Mouse (Mus musculus) liver, embryonic 11.5 days (tissue): ENCODE measurements at regions not wholly inside any gene's neighbourhood (a gene's known extent, or its start where the extent isn't known, plus 50 kb on each side); places are given as distances from the start of the nearest gene placed in this dataset.

Experiments
- ATAC-seq: fragments of 200-750 bp; cut with Nextera tagmentation; replicated peaks from 2 replicates; pipeline ENCODE4 v1.8.0; 2017; ENCODE audit warnings: moderate number of reproducible peaks, mild to moderate bottlenecking, moderate TSS enrichment, moderate library complexity; ENCODE audit not compliant: low FRiP score
- DNase-seq: peaks from one replicate; pipeline ENCODE4 v3.0.0-alpha.2; 2017; ENCODE audit warnings: low spot score
- H3K27ac ChIP-seq: fragments of 300-500 bp; sonication (generic); 2 replicates; pipeline ENCODE4 v1.5.1; 2014; ENCODE audit warnings: mild to moderate bottlenecking, low read depth, low read length, control low read depth
- H3K27me3 ChIP-seq: fragments of 300-500 bp; sonication (generic); replicated peaks from 2 replicates; pipeline ENCODE4 v1.6.1; 2014; ENCODE audit warnings: low read length, mixed read lengths; ENCODE audit not compliant: control insufficient read depth, insufficient read depth
- H3K36me3 ChIP-seq: fragments of 300-500 bp; sonication (generic); 2 replicates; pipeline ENCODE4 v1.6.1; 2014; ENCODE audit warnings: mild to moderate bottlenecking, low read length, moderate library complexity, mixed read lengths; ENCODE audit not compliant: control insufficient read depth, insufficient read depth
- H3K4me1 ChIP-seq: fragments of 300-500 bp; sonication (generic); replicated peaks from 2 replicates; pipeline ENCODE4 v1.6.1; 2014; ENCODE audit warnings: low read length, mixed read lengths; ENCODE audit not compliant: control insufficient read depth, insufficient read depth
- H3K4me2 ChIP-seq: fragments of 300-500 bp; sonication (generic); 2 replicates; pipeline ENCODE4 v1.6.1; 2014; ENCODE audit warnings: mild to moderate bottlenecking, control low read depth, moderate library complexity
- H3K4me3 ChIP-seq: fragments of 300-500 bp; sonication (generic); 2 replicates; pipeline ENCODE4 v1.5.1; 2014; ENCODE audit warnings: low read depth, low read length, control low read depth
- H3K9ac ChIP-seq: fragments of 300-500 bp; sonication (generic); 2 replicates; pipeline ENCODE4 v1.6.1; 2014; ENCODE audit warnings: low read depth, low read length, control low read depth
- H3K9me3 ChIP-seq: fragments of 300-500 bp; sonication (generic); 2 replicates; pipeline ENCODE4 v1.6.1; 2016; ENCODE audit warnings: low read length, inconsistent platforms, mixed read lengths; ENCODE audit not compliant: control insufficient read depth
- WGBS: fragments of 180-500 bp; shearing (Covaris S2); extraction: QIAGEN DNeasy Blood & Tissue Kit; methylation state at CpG from one replicate; pipeline ENCODE4 v1.1.7; 2014; 5-methylcytosine and 5-hydroxymethylcytosine counted together

DNA sequence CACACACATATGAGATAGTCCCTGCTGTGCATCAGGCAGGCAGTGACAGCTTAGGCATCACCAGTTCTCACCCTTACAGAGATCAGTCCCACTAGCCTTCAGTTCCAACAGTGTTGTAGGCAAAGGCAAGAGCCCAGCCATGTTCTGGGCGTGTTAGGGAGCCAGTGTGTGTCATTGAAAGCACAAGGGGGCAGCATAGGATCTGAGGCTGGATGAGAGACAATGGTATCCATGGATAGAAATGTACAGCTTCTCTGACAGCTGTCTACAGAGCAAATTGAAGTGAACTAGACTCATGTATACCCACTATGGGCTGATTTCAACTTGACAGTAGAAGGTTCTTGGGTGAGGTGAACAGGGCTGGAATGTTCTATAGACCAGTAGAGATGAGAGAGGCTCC, 259.9 kb downstream of the Prdm2 start:
- Histone ChIP-seq H3K9me3 (no peaks in the 10 kb centered on the region), H3K4me3 (no peak overlapping the region), H3K27me3 (no peaks in the 10 kb centered on the region), H3K9ac (no peak overlapping the region), H3K27ac (no peak overlapping the region), H3K4me1 (no peaks in the 10 kb centered on the region), H3K4me2 (no peak overlapping the region), H3K36me3 (no peaks in the 10 kb centered on the region)
- ATAC-seq (no peak), DNase-seq (no peak)
- 62% methylated on average over 1 of the region's 1 CpGs for WGBS

DNA sequence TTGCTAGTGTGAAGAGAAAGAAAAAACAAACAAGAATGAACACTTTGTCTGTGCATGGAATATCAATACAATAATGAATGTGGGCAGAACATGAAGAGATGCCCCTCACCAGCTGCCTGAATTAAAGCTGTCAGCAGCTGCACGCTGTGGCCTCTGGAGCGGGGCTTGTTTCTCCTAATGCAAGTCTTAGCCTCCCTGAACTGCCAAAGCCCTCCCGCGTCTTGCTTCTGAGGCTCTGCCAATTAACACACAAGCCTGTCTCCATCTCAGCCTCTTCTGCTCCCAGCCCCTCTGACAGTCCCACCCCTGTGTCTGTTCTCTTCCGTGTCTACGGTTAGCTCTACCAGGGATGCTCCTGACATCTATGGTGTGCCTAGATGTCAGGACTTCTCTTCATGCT, 265.1 kb downstream of the Prdm2 start:
- 79% methylated on average over 6 of the region's 6 CpGs for WGBS
- DNase-seq, result no peak
- no peaks in the 10 kb centered on the region for H3K36me3 ChIP-seq
- H3K9ac ChIP-seq, result no peak overlapping the region
- no peak for ATAC-seq
- H3K4me2 ChIP-seq, result no peak overlapping the region
- H3K27me3 ChIP-seq, result no peaks in the 10 kb centered on the region
- no peak overlapping the region for H3K27ac ChIP-seq
- H3K9me3 ChIP-seq, result no peaks in the 10 kb centered on the region
- H3K4me1 ChIP-seq, result no peaks in the 10 kb centered on the region
- H3K4me3 ChIP-seq, result no peak overlapping the region

DNA sequence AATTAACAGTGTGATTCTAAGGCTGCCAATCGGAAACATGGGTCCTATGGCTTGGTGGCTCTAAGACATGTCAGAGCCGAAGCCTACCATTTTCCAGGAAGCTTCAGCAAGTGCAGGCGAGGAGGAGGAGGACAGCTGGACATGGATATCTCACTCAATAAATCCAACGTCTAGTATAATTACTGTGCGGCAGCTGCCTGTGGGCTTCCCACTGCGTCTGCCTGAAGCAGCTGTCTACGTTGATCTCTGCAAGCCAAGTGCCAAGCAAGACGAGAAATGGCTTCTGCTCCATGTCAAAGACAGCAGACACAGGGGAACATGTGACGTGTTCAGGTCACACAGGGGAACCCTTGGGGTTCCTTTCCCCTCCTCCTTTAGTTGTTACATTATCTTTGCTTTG, 279.2 kb downstream of the Prdm2 start:
- no peak for DNase-seq
- Histone ChIP-seq H3K9me3 (no peaks in the 10 kb centered on the region), H3K4me3 (no peak overlapping the region), H3K27me3 (no peaks in the 10 kb centered on the region), H3K27ac (no peak overlapping the region), H3K4me2 (no peak overlapping the region), H3K4me1 (no peaks in the 10 kb centered on the region), H3K9ac (no peak overlapping the region), H3K36me3 (no peaks in the 10 kb centered on the region)
- 74% methylated on average over 9 of the region's 9 CpGs for WGBS
- no peak for ATAC-seq

DNA sequence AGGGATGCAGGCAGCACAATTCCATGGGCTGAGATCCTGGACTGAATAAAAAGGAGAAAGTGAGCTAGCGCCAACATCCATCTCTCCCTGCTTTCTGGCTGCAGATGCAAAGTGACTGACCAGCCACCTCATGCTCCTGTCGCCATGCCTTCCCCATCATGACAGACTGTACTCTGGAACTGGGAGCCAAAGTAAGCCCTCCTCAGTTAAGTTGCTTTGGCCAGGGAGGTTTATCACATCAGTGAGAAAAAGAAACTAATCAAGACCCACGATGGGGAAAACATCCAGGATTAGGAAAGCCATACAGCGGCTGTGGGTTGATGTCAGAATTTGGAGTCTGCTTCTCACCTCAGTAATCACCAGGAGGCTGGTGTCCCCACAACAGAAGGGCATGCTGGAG, 283.6 kb downstream of the Prdm2 start:
- no peak overlapping the region for H3K9ac ChIP-seq
- no peaks in the 10 kb centered on the region for H3K36me3 ChIP-seq
- H3K27ac ChIP-seq, result no peak overlapping the region
- WGBS, result 82% methylated on average over 4 of the region's 4 CpGs
- no peak for ATAC-seq
- H3K9me3 ChIP-seq, result no peaks in the 10 kb centered on the region
- H3K4me1 ChIP-seq, result no peaks in the 10 kb centered on the region
- no peak for DNase-seq
- no peak overlapping the region for H3K4me2 ChIP-seq
- no peak overlapping the region for H3K4me3 ChIP-seq
- no peaks in the 10 kb centered on the region for H3K27me3 ChIP-seq

DNA sequence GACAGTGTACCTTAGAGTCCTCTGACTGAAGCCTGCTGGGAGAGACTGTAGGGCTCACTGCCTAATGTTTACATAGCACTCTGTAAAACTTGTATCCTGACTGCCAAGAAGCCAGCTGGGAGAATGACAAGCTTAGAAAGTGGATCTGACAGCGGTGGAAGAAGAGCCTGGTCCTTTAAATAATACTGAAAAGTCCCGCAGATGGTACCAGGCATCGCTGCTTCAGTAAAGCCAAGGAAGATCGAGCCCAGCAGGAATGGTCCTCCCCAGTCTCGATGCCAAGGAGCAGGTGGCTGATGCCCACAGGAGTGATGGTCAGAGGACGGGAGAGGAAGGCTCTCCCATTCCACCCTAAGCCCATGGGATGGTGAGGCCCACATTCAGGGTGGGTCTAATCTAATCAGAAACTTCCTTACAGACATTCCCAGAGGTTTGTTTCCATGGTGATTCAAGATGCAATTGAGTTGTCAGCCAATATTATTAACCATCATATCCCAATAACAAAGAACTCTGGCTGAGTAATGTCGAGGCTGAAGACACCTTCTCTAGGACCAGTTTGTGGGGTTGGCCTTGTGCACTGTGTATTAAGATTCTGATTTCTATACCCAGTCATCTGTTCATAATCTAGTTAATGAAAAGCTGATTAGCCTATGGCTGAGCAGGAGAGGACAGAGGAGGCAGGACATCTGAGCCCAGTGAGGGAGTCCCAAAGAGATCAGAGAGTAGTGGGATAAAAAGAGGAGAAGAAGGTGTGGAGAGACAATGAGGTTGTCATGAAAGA, 285.3 kb downstream of the Prdm2 start:
- no peak for DNase-seq

DNA sequence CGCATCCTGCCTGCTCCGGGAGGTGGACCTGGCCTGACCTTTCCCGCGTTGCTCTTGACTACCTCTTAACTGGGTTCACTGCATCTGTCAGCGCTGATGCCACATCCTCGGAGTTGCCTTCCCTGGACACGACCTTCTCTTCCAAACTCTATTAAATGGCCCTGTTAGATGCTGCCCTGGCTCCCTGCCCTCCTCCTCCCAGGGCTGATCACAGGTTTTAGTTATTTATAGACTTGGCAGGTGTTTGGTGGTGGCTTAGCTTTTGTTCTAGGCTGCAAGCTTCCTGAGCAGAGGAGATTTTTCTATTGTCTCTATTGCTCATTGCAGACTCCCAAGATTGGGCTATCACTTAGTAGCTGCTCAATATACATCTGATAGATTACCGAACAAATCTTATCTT, 287.7 kb downstream of the Prdm2 start:
- Histone ChIP-seq H3K4me2 (no peak overlapping the region), H3K4me3 (no peak overlapping the region), H3K27me3 (no peaks in the 10 kb centered on the region), H3K4me1 (no peaks in the 10 kb centered on the region), H3K36me3 (no peaks in the 10 kb centered on the region), H3K9me3 (no peaks in the 10 kb centered on the region), H3K9ac (no peak overlapping the region), H3K27ac (no peak overlapping the region)
- ATAC-seq, result no peak
- no peak for DNase-seq
- 79% methylated on average over 8 of the region's 8 CpGs for WGBS

More for the DNA sequence above, 285.3 kb downstream of the Prdm2 start:
- no peak for ATAC-seq
- Histone ChIP-seq H3K4me2 (no peak overlapping the region), H3K4me3 (no peak overlapping the region), H3K27ac (no peak overlapping the region), H3K4me1 (no peaks in the 10 kb centered on the region), H3K9me3 (no peaks in the 10 kb centered on the region), H3K36me3 (no peaks in the 10 kb centered on the region), H3K9ac (no peak overlapping the region), H3K27me3 (no peaks in the 10 kb centered on the region)
- WGBS, result 82% methylated on average over 7 of the region's 7 CpGs

DNA sequence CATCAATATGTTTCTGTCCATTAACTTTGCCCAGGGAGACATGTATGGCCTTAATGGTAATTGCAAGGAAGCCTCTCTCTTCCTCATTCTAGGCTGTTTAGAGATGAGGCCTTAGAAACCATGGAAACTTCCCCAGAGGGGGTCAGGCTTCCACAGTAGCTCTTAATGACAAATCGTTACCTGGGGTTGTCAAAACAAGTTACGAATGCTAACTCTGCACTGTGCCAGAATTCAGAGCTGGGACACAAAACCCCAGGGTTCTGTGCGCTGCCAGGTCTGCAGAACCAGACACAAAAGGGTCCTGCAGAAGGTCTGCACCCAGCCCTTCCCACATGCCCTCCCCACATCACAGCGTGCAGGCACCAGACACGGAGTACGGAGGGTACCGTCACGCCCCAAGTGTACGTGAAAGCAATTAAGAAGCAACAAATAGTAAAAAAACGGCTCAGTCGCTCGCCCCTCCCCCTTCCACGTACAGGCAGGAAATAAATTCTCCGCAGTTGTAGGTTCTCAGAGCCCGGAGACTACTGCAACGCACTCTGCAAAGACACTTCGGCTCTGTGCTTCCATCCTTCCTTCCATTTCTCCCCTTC, 303.3 kb downstream of the Prdm2 start:
- Histone ChIP-seq H3K27me3 (no peaks in the 10 kb centered on the region), H3K36me3 (no peaks in the 10 kb centered on the region), H3K4me3 (no peak overlapping the region), H3K27ac (no peak overlapping the region), H3K9ac (no peak overlapping the region), H3K9me3 (no peaks in the 10 kb centered on the region), H3K4me1 (no peaks in the 10 kb centered on the region), H3K4me2 (no peak overlapping the region; the same call in 1 of the 2 replicates)
- ATAC-seq, result no peak
- WGBS, result 64% methylated on average over 17 of the region's 17 CpGs
- DNase-seq, result no peak

DNA sequence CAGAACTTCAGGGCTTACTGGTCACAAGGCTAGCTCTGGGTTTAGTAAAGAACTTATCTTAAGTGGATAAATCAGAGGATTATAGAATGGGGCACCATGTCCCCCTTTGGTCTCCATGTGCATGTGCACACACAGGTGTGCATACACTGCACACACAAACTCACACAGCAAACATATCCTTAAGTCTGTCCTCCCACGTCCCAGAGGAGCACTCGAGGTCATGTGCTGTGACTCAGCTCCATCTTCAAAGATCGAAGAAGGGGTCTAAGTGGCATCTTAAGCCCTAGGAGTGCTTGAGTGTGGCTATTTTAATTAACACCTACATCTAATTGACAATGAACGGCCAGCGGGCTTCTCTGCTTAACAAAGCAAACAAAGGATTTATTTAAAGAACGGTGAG, 304.0 kb downstream of the Prdm2 start:
- H3K4me2 ChIP-seq, result no peak overlapping the region
- ATAC-seq, result no peak
- no peak overlapping the region for H3K9ac ChIP-seq
- WGBS, result 72% methylated on average over 6 of the region's 6 CpGs
- DNase-seq, result no peak
- no peak overlapping the region for H3K27ac ChIP-seq
- no peaks in the 10 kb centered on the region for H3K4me1 ChIP-seq
- no peaks in the 10 kb centered on the region for H3K27me3 ChIP-seq
- H3K36me3 ChIP-seq, result no peaks in the 10 kb centered on the region
- no peak overlapping the region for H3K4me3 ChIP-seq
- H3K9me3 ChIP-seq, result no peaks in the 10 kb centered on the region

DNA sequence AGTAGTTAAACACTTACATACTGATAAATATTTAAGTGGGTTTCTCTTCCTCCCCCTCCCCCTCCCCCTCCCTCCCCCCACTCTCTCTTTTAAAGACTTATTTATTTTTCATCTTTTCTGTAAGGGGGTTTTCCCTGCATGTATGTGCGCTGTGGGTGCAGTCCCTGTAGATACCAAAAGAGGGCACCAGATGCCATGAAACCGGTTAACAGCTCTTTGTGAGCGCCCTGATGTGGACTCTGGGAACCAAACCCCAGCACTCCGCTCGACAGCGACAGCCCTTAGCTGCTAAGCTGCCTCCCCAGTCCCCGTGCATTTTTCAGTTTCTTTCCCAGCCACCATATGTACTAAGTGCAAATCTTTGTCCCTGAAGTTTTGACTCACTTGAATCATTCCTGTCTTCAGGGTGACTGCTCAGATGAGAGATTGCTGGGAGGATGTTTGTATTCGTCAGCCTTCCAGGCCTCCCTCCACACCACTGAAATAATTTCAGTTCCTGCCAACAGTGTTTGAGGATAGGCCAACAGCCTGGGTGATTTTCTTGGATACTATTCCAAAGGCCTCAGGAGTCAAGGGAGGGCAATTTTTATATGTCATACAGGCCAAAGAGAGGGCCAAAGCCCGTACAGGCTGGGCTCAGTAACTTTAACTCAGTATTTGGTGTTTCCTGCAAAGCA, 309.3 kb downstream of the Prdm2 start:
- Histone ChIP-seq H3K36me3 (no peaks in the 10 kb centered on the region), H3K4me2 (no peak overlapping the region), H3K4me1 (no peaks in the 10 kb centered on the region), H3K27ac (no peak overlapping the region), H3K9ac (no peak overlapping the region), H3K4me3 (no peak overlapping the region), H3K9me3 (no peaks in the 10 kb centered on the region), H3K27me3 (no peaks in the 10 kb centered on the region)
- 73% methylated on average over 9 of the region's 9 CpGs for WGBS
- no peak for DNase-seq
- ATAC-seq, result no peak
